In the genomic region with DNA sequence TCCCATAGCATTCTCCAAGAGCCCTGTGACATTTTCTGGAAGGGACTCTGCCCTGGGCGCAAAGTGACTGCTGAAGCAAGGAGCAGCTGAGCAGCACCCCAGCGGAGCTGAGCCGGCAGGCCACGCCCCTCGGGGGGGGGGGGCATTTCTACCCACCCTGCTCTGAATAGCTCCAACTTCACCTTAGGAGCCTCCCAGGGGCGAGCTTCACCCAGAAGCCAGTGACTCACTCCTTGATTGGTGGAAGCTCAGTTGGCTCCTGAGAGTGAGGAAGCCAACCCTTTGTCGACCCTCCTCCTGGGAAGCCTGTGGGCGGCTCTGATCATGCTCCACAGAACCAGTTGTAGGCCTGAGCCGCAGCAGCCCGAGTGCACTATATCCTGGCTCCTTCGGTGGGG, we compare ENCODE assay signal across 9 mouse cellular contexts. TPM values are rescaled to one million over a fixed set of nuclear protein-coding genes. Genes with fewer than 3 reads are reported as not detected.
DNase-seq lines count a peak whose midpoint lies in the region; ATAC-seq lines count a peak whose summit lies in the region.
"Had no signal": no experiment of that assay in that cellular context is flagged by ENCODE, and none has a peak within 500 bp of the region (broad histone marks: within the 10 kb centered on the region; RNA-seq: fewer than 3 reads in every experiment).

No protein-coding gene starts in this region.

- peak overlapping the region; percentile 68 for H3K27ac ChIP-seq in brown adipose tissue, adult 24 weeks (replicated peaks; ENCODE audit: low read depth, low read length)
- no peak overlapping the region for H3K27ac ChIP-seq in kidney, embryonic 14.5 days (ENCODE audit: low read depth, low read length)
- H3K27ac ChIP-seq in midbrain, embryonic 14.5 days (replicated peaks; ENCODE audit: low read depth, low read length), result no peak overlapping the region

- DNase-seq in heart, adult 11 months, result peak; percentile 95
- DNase-seq in heart, adult 8-10 months (ENCODE audit: low spot score), result no peak
- peak; percentile 6 for DNase-seq in midbrain, embryonic 14.5 days
- DNase-seq in cerebellum, adult 9-11 months, result no peak
- DNase-seq in layer of hippocampus, postnatal 10 days (ENCODE audit: low spot score in 2 of 2), result no peak
- DNase-seq in left cerebral cortex, postnatal 10 days (ENCODE audit: extremely low spot score in 1 of 2, low spot score in 2 of 2), result no peak

- peaks cover 42% of the 10 kb centered on the region for H3K4me1 ChIP-seq in brown adipose tissue, adult 24 weeks (ENCODE audit: control insufficient read depth, insufficient read depth, insufficient read length, low read length)
- peaks cover 15% of the 10 kb centered on the region for H3K4me1 ChIP-seq in kidney, embryonic 14.5 days (ENCODE audit: control insufficient read depth, insufficient read depth, low read length)
- H3K4me1 ChIP-seq in midbrain, embryonic 14.5 days (ENCODE audit: control insufficient read depth, insufficient read depth, low read length), result peaks cover 10% of the 10 kb centered on the region; the same call in 1 of the 2 replicates

- no peaks in the 10 kb centered on the region for H3K27me3 ChIP-seq in kidney, embryonic 14.5 days (ENCODE audit: control insufficient read depth, insufficient read depth, low read length)
- H3K27me3 ChIP-seq in midbrain, embryonic 14.5 days (ENCODE audit: control insufficient read depth, insufficient read depth, low read length), result no peaks in the 10 kb centered on the region

- WGBS in kidney, embryonic 14.5 days, result 7% methylated on average over 11 of the region's 11 CpGs
- WGBS in midbrain, embryonic 14.5 days, result 7% methylated on average over 11 of the region's 11 CpGs

- no peaks in the 10 kb centered on the region for H3K9me3 ChIP-seq in kidney, embryonic 14.5 days (ENCODE audit: control insufficient read depth, low read length)
- H3K9me3 ChIP-seq in midbrain, embryonic 14.5 days (ENCODE audit: control insufficient read depth, low read length), result no peaks in the 10 kb centered on the region

- no peak overlapping the region for H3K4me3 ChIP-seq in brown adipose tissue, adult 24 weeks (ENCODE audit: insufficient read depth, low read depth, low read length)
- H3K4me3 ChIP-seq in kidney, embryonic 14.5 days (ENCODE audit: low read length), result no peak overlapping the region
- H3K4me3 ChIP-seq in midbrain, embryonic 14.5 days (replicated peaks; ENCODE audit: low read depth, low read length), result no peak overlapping the region

- H3K4me2 ChIP-seq in kidney, embryonic 14.5 days (replicated peaks; ENCODE audit: low read depth, low read length), result peak overlapping the region; percentile 25
- no peak overlapping the region for H3K4me2 ChIP-seq in midbrain, embryonic 14.5 days (ENCODE audit: low read length)

- peak; percentile 84 for ATAC-seq in kidney, embryonic 14.5 days (ENCODE audit: low FRiP score, low TSS enrichment)
- ATAC-seq in midbrain, embryonic 14.5 days (ENCODE audit: low FRiP score, low TSS enrichment), result no peak

- intact Hi-C loops in left cerebral cortex, postnatal 10 days (cut with DNase I), result no loop called here

- H3K36me3 ChIP-seq in kidney, embryonic 14.5 days (ENCODE audit: control insufficient read depth, insufficient read depth, low read length), result no peaks in the 10 kb centered on the region
- H3K36me3 ChIP-seq in midbrain, embryonic 14.5 days (ENCODE audit: control insufficient read depth, insufficient read depth, low read length), result no peaks in the 10 kb centered on the region

- H3K9ac ChIP-seq in kidney, embryonic 14.5 days (ENCODE audit: low read depth, low read length), result no peak overlapping the region
- H3K9ac ChIP-seq in midbrain, embryonic 14.5 days (replicated peaks; ENCODE audit: low read length), result no peak overlapping the region

RNA-seq across cellular contexts. Expression of gene Cx3cl1, which starts 10.0 kb away (rescaled TPM):
- total RNA-seq in heart, adult 8-10 months (2022), result 1 to 10 TPM; 5.7 to 8.2 (median 7.2) TPM
- polyA plus RNA-seq in brown adipose tissue, adult 24 weeks (2012; ENCODE audit: insufficient read depth, insufficient read length, missing spikeins), result 1.7 and 2.2 TPM in 2 replicates
- polyA plus RNA-seq in kidney, embryonic 14.5 days (2014; fragmentation: Nextera tagmentation; extraction: Ambion mirVana), result 4.2 and 7.4 TPM in 2 replicates
- 19.1 and 21.8 TPM in 2 replicates for polyA plus RNA-seq in midbrain, embryonic 14.5 days (2014; fragmentation: Nextera tagmentation; extraction: Ambion mirVana)
- 100 to 1,000 TPM; 348 to 361 TPM for total RNA-seq in layer of hippocampus, postnatal 10 days (2021)
- 100 to 1,000 TPM; 417 to 438 TPM for total RNA-seq in left cerebral cortex, postnatal 10 days (2021)

RNA-seq across cellular contexts. Expression of gene Ccl17, which starts 28.4 kb away (rescaled TPM):
- not detected for total RNA-seq in heart, adult 8-10 months (2022)
- not detected in 2 replicates for polyA plus RNA-seq in brown adipose tissue, adult 24 weeks (2012; ENCODE audit: insufficient read depth, insufficient read length, missing spikeins)
- polyA plus RNA-seq in kidney, embryonic 14.5 days (2014; fragmentation: Nextera tagmentation; extraction: Ambion mirVana), result not detected in 2 replicates
- polyA plus RNA-seq in midbrain, embryonic 14.5 days (2014; fragmentation: Nextera tagmentation; extraction: Ambion mirVana), result 0.81 TPM in 1 of 2 replicates, not detected in the other
- total RNA-seq in layer of hippocampus, postnatal 10 days (2021), result 1 to 10 TPM; 6.4 to 7.5 TPM
- total RNA-seq in left cerebral cortex, postnatal 10 days (2021), result 10 to 100 TPM; 10.8 to 12.3 TPM
- total RNA-seq: liver, adult 2 months had no signal

RNA-seq across cellular contexts. Expression of gene Ccl22, which starts 36.4 kb away (rescaled TPM):
- total RNA-seq in heart, adult 8-10 months (2022), result not detected
- not detected in 2 replicates for polyA plus RNA-seq in brown adipose tissue, adult 24 weeks (2012; ENCODE audit: insufficient read depth, insufficient read length, missing spikeins)
- polyA plus RNA-seq in kidney, embryonic 14.5 days (2014; fragmentation: Nextera tagmentation; extraction: Ambion mirVana), result not detected in 2 replicates
- 0.67 TPM in 1 of 2 replicates, not detected in the other for polyA plus RNA-seq in midbrain, embryonic 14.5 days (2014; fragmentation: Nextera tagmentation; extraction: Ambion mirVana)
- not detected for total RNA-seq in layer of hippocampus, postnatal 10 days (2021)
- under 1 TPM; 0.15 to 0.26 TPM for total RNA-seq in left cerebral cortex, postnatal 10 days (2021)

RNA-seq across cellular contexts. Expression of gene Coq9, which starts 56.3 kb away (rescaled TPM):
- 100 to 1,000 TPM; 675 to 794 (median 735) TPM for total RNA-seq in heart, adult 8-10 months (2022)
- 313 and 387 TPM in 2 replicates for polyA plus RNA-seq in brown adipose tissue, adult 24 weeks (2012; ENCODE audit: insufficient read depth, insufficient read length, missing spikeins)
- polyA plus RNA-seq in kidney, embryonic 14.5 days (2014; fragmentation: Nextera tagmentation; extraction: Ambion mirVana), result 59.8 and 71.9 TPM in 2 replicates
- 54.9 and 56.0 TPM in 2 replicates for polyA plus RNA-seq in midbrain, embryonic 14.5 days (2014; fragmentation: Nextera tagmentation; extraction: Ambion mirVana)
- total RNA-seq in layer of hippocampus, postnatal 10 days (2021), result 10 to 100 TPM; 66.3 to 76.9 TPM
- total RNA-seq in left cerebral cortex, postnatal 10 days (2021), result 10 to 100 TPM; 58.7 to 62.1 TPM

RNA-seq across cellular contexts. Expression of gene Ciapin1, which starts 56.3 kb away (rescaled TPM):
- total RNA-seq in heart, adult 8-10 months (2022), result 10 to 100 TPM; 72.2 to 85.6 (median 78.5) TPM
- polyA plus RNA-seq in brown adipose tissue, adult 24 weeks (2012; ENCODE audit: insufficient read depth, insufficient read length, missing spikeins), result 61.4 and 80.8 TPM in 2 replicates
- 101 and 102 TPM in 2 replicates for polyA plus RNA-seq in kidney, embryonic 14.5 days (2014; fragmentation: Nextera tagmentation; extraction: Ambion mirVana)
- 166 and 200 TPM in 2 replicates for polyA plus RNA-seq in midbrain, embryonic 14.5 days (2014; fragmentation: Nextera tagmentation; extraction: Ambion mirVana)
- 10 to 100 TPM; 73.4 to 95.8 TPM for total RNA-seq in layer of hippocampus, postnatal 10 days (2021)
- total RNA-seq in left cerebral cortex, postnatal 10 days (2021), result 10 to 100 TPM; 75.8 to 82.3 TPM

Comparison
In these comparisons a context has a peak if more than half of its experiments do, and no peak if none do; other contexts are left out.
1. DNase-seq: peak in heart, adult 11 months (single experiment) and midbrain, embryonic 14.5 days (single experiment); none in heart, adult 8-10 months (single experiment), cerebellum, adult 9-11 months (single experiment), layer of hippocampus, postnatal 10 days (0 of 2) and left cerebral cortex, postnatal 10 days (0 of 2).
2. RNA of gene Cx3cl1, which starts 10.0 kb away (total RNA-seq): 417 to 438 TPM in left cerebral cortex, postnatal 10 days and 348 to 361 TPM in layer of hippocampus, postnatal 10 days; 5.7 to 8.2 TPM in heart, adult 8-10 months; every median in the first group is over 10 times any median in the second.
3. RNA of gene Ccl17, which starts 28.4 kb away (total RNA-seq): 10.8 to 12.3 TPM in left cerebral cortex, postnatal 10 days and 6.4 to 7.5 TPM in layer of hippocampus, postnatal 10 days; not detected in heart, adult 8-10 months; every median in the first group is over 4 times any median in the second.